Mouse (Mus musculus): ENCODE measurements around the gene Gm8138. TPM values are rescaled to one million over a fixed set of nuclear protein-coding genes. Genes with fewer than 3 reads are reported as not detected.

Gm8138 gene
- not detected in 2 replicates for polyA plus RNA-seq (2012; rRNA removed)

GRCm38 (mm10) chr14:43416250-43416649, at the start of gene Gm8138:
Gene Gm8138, minus strand, starts transcription at chr14:43416350.

Other genes starting within 250 kb of the Gm8138 start
- not detected in 2 replicates for gene Gm7233, start 236.5 kb downstream of the Gm8138 start, polyA plus RNA-seq (2012; rRNA removed)
- gene Gm8122, start 181.0 kb downstream of the Gm8138 start, polyA plus RNA-seq (2012; rRNA removed), result not detected in 2 replicates
- not detected in 2 replicates for gene Gm8126, start 157.7 kb downstream of the Gm8138 start, polyA plus RNA-seq (2012; rRNA removed)
- not detected in 2 replicates for gene Gm9732, start 141.3 kb downstream of the Gm8138 start, polyA plus RNA-seq (2012; rRNA removed)
- gene Gm8127, start 122.5 kb downstream of the Gm8138 start, polyA plus RNA-seq (2012; rRNA removed), result not detected in 2 replicates
- gene 1700001F09Rik, start 68.5 kb downstream of the Gm8138 start, polyA plus RNA-seq (2012; rRNA removed), result not detected in 2 replicates
- not detected in 2 replicates for gene Gm5799, start 127.2 kb upstream of the Gm8138 start, polyA plus RNA-seq (2012; rRNA removed)
- gene Gm17654, start 162.8 kb upstream of the Gm8138 start, polyA plus RNA-seq (2012; rRNA removed), result not detected in 2 replicates
- not detected in 2 replicates for gene Gm10375, start 191.7 kb upstream of the Gm8138 start, polyA plus RNA-seq (2012; rRNA removed)

All from colon, adult 2 months (tissue).